Mouse (Mus musculus) frontal cortex, postnatal 10 days (tissue): ENCODE measurements at regions not wholly inside any gene's neighbourhood (a gene's known extent, or its start where the extent isn't known, plus 50 kb on each side); places are given as distances from the start of the nearest gene placed in this dataset.

Experiments used
- DNase-seq, 2 experiments: peaks; one replicate each; pipeline ENCODE4 v3.0.0; 2022; ENCODE audit warnings: low spot score in 2 of 2, mixed read lengths in 1 of 2

GRCm38 (mm10) chr9:69705942-69706341 lies 54.8 kb downstream of the Foxb1 start:
- DNase-seq = no peak

DNA sequence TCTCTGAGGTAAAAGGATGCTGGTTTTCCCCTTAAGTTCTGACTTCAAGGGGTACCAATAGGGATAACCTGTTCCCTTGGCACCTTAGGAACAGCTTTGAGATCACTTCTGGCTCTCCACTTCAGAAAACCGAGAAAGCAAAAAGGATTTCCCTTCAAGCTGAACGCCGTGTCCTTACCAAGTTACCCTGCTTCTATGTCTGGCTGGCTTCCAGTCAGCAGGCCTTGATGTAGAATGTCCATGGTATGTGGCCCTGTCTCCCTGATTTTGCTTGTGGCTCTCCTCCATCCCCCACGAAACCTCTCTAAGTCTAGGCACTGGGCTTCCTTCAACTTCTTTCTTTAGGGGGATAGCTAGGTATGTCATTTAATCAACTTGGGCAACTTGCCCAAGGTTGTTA lies 55.7 kb downstream of the Foxb1 start:
- no peak for DNase-seq

GRCm38 (mm10) chr9:69703731-69704130 lies 57.0 kb downstream of the Foxb1 start:
- no peak for DNase-seq

DNA sequence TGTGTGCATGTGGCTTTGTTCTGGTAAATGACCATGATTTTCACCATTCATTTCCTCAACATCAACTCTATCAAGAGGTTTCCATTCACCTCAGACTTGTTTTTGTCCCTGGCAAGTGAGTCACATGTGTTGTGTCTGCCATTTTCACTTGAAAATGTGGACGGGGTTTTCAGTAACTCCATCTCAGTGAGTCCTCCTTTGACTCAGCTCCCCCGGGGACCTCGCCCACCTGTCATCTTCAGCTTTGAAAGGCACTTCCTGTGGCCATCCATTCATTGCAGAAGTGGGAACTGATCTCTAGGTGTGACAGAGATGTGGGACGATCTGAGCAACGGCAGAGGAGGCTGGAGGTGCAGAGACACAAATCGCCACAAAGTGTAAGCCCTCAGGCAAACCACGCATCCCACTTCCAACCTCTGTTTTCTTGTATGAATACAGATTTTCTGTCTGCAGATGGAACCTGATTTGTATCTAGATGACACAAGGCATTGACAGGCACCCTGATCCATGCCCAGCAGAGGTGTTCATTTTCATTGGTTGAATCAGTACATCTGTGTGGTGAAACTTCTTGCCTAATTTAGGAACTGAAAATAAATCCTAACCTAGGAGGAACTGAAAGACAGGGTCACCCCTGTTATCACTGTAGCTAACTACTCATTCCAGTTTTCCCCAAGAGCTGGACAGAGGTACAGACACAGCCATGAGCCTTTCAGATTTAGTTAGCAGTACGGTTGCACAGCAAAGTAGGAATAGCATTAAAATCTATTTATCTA lies 58.4 kb downstream of the Foxb1 start:
- DNase-seq = no peak

- DNase-seq = no peak
Measured at GRCm38 (mm10) chr9:69700696-69701095, 60.0 kb downstream of the Foxb1 start.

GRCm38 (mm10) chr9:69691756-69692155 lies 69.0 kb downstream of the Foxb1 start:
- no peak for DNase-seq

GRCm38 (mm10) chr9:69687349-69688123 lies 73.2 kb downstream of the Foxb1 start:
- DNase-seq = no peak

- DNase-seq = no peak
Measured at GRCm38 (mm10) chr9:69686766-69687165, 74.0 kb downstream of the Foxb1 start.

- no peak for DNase-seq
Measured at GRCm38 (mm10) chr9:69685630-69686029, 75.1 kb downstream of the Foxb1 start.

DNA sequence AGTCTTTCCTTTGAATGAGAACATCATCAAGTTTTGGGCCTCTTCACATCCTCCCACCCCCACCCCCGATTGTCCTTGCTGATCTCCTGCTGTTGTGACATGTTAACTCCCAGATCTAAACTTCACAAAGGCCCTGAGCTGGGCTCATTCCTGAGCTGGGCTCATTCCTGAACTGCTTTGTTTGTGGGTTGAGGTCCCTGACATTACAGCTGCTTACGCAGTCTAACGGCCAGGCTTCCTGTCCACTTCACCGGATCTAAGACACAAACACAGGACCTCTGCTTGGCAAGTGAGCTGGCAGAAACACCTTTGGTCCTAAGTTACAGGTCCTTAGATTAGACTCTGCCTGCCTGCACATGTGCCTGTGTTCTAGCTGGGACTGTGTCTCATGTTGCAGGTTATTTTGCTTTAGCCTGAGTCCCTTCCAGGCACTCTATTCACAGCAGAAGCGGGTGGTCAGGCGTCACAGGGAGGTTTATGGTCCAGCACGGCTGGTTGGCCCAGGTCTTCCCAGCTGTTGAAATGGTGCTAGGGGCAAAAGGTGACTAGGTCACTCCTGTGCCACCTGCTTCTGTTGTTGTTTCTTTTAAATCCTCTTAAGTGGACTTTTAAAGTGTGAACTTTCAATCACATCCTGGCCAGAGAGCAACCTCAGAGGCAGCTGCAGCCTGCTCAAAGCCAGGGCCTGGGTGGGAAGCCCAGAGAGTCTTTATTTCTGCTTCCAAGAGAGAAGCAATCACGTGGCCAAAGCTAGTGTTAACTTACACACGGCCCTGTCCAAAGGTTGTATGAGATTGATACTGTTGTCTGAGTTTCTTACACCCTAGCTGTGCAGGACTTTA lies 79.1 kb downstream of the Foxb1 start:
- no peak for DNase-seq

- DNase-seq = no peak
Measured at GRCm38 (mm10) chr9:69678634-69679033, 82.1 kb downstream of the Foxb1 start.

- no peak for DNase-seq
Measured at GRCm38 (mm10) chr9:69673463-69674105, 87.2 kb downstream of the Foxb1 start.

GRCm38 (mm10) chr9:69672657-69673462 lies 87.9 kb downstream of the Foxb1 start:
- DNase-seq = no peak

DNA sequence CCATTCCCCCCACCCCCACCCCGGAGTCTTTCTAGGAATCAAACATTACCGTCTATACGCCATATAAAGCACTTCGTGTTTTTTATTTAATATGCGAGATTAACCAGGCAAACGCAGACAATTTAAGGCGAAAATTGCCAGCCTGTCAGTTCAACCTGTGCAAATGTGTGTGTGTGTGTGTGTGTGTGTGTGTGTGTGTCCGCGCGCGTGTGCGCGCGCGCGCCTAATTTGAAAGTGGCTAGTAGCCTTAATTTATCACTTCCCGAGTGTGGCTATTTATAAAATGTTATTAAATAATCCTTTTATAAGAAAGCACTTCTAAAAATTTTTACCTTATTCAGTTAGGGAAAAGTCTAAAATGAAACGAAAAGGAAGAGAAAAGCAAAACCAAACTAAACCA lies 89.5 kb downstream of the Foxb1 start:
- no peak for DNase-seq

DNA sequence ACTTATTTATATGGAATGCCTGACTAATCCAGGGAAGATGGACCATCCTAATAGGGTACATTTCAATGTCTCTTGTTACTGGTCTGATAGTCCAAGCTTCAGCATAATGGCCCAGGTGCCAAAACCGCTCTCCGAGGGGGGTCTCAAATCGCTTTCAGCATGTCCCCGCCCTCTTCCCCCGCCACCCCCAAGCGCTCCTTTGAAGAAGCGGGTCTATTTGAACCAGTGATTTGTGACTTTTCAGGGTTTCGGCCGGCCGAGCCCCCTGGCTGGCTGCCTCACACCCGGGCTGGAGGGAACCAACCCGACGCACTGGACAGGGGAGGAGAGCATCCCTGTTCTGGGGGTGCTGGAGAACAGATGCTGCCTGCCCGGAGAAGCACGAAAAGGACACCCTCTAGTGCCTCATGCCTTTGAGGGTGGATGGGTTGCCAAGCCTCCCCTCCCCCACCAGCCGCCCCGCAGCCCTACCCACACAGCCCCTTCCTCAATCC lies 90.1 kb downstream of the Foxb1 start:
- no peak for DNase-seq

- no peak for DNase-seq
Measured at GRCm38 (mm10) chr9:69669611-69670550, 90.9 kb downstream of the Foxb1 start.

- DNase-seq = no peak
Measured at GRCm38 (mm10) chr9:69668475-69669090, 92.2 kb downstream of the Foxb1 start.

DNA sequence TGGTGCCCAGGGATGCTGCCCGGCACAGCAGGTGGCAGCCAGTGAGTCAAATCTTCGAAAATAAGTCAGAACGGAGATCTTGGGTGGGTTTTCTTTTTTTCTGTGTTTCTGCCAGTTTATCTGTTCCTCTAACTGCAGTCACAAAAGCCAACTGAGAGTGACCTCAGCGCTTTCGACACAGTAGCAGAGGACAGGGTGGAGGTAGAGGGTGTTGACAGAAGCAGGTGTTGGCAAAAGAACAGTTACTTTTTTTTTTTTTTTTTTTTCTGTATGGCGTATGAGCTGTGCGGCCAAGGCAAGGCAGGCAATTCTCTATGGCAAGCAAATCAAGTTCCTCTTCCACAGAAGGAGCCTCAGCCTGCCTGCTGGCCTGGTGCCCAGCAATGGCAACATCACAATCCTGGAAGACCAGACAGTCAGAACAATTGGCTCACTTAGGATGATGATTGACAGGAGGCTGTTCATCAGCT lies 93.6 kb downstream of the Foxb1 start:
- no peak for DNase-seq

DNA sequence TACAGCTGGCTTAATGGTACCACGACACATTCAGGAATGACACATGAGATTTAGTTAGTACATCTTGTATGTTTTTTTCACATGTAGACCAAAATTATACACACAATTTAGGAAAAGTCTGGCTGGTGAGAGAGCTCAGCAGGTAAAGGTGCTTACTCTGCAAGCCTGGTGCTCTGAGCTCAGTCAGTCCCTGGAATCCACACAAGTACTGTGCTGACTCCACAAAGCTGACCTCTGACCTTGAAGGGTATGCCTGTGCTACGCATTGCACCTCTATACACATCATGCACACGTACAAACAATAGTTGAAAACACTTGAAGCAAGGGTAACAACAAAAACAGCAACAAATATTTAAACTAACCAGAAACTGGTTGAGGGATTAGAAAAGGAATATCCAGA lies 96.5 kb downstream of the Foxb1 start:
- DNase-seq = no peak
